Mouse (Mus musculus): ENCODE results near the gene Twf2. TPM values are rescaled to one million over a fixed set of nuclear protein-coding genes. Genes with fewer than 3 reads are reported as not detected.
A peak's percentile ranks its signal among the peaks of the same experiment; 100 is the strongest.

Gene Twf2
- total and polyA plus RNA-seq, 3 experiments: 120 to 186 (median 131) TPM

DNA sequence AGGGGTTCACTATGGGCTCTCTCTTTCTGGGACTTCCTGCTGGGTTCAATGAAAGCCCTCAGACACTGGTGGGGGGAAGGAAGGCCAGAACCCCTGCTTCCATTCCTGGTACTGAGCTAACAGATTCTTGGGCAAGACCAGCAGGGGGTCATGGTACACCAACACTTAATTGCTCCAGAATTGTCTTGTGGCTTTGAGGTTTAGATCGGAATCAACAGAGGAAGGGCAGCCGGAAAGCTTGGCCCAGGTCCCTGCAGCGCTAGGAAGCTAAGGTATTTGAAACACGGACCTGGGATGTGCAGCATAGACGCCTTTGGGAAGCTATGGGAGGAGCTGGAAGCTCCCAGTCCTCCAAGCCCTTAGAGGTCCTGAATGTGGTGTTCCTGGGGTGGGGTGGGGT, 56.1 kb downstream of the Twf2 start:
- Histone ChIP-seq H3K27me3 (replicated peaks) (peaks cover 3% of the 10 kb centered on the region), H3K4me3 (replicated peaks in 1 of 3; ENCODE audit: low read depth in 2 of 3, low read length in 2 of 3, poor library complexity in 1 of 3) (no peak overlapping the region), H3K4me2 (ENCODE audit: insufficient read depth, low read depth, poor library complexity, severe bottlenecking) (no peak overlapping the region), H3K27ac (ENCODE audit: insufficient read depth, low read depth) (no peak overlapping the region), H3K4me1 (ENCODE audit: control insufficient read depth in 1 of 2, insufficient read depth in 2 of 2) (peaks cover 17 to 21% of the 10 kb centered on the region in 2 experiments), H3K9me3 (replicated peaks; ENCODE audit: low read length) (no peaks in the 10 kb centered on the region), H3K79me2 (replicated peaks; ENCODE audit: control insufficient read depth, extremely low read depth, insufficient read depth, poor library complexity, severe bottlenecking) (no peaks in the 10 kb centered on the region), H3K36me3 (replicated peaks in 1 of 2; ENCODE audit: control insufficient read depth in 1 of 2, insufficient read depth in 1 of 2, low read length in 1 of 2) (no peaks in the 10 kb centered on the region), H3K9ac (ENCODE audit: insufficient read depth, low read depth) (no peak overlapping the region)
- dilution Hi-C loops (cut with MboI; ENCODE audit: extremely low pct_ligation_motif_present, extremely low pct_unique_long_range_greater_than_20kb, low sequenced_read_pairs): no loop called here
- in situ Hi-C loops (cut with MboI; ENCODE audit: low pct_ligation_motif_present, low pct_unique_long_range_greater_than_20kb, low sequenced_read_pairs): no loop called here
- DNase-seq (ENCODE audit: extremely low read depth): no peak
- TF ChIP-seq CTCF (conservative IDR thresholded peaks at IDR 0.05 in 1 of 2, IDR thresholded peaks at IDR 0.05 in 1 of 2; ENCODE audit: low read depth in 2 of 2, low read length in 2 of 2): no peak
- TF ChIP-seq CHD1 (IDR thresholded peaks at IDR 0.05; ENCODE audit: low read depth, low read length): no peak
- no peak for TF ChIP-seq MYC (IDR thresholded peaks at IDR 0.05; ENCODE audit: low read depth, low read length)
- TF ChIP-seq MEF2A (IDR thresholded peaks at IDR 0.05; ENCODE audit: borderline replicate concordance, low read depth, low read length): no peak
- no peak for TF ChIP-seq MAX (IDR thresholded peaks at IDR 0.05; ENCODE audit: low read length)
- no peak for TF ChIP-seq SIN3A (IDR thresholded peaks at IDR 0.05; ENCODE audit: low read length)
- no peak for TF ChIP-seq UBTF (IDR thresholded peaks at IDR 0.05; ENCODE audit: low read depth, low read length)
- no peak for TF ChIP-seq USF2 (conservative IDR thresholded peaks at IDR 0.05; ENCODE audit: low read depth, low read length)
- no peak for TF ChIP-seq POLR2A (IDR thresholded peaks at IDR 0.05; ENCODE audit: low read depth, low read length)
- no peak for TF ChIP-seq CHD2 (IDR thresholded peaks at IDR 0.05; ENCODE audit: low read length)
- TF ChIP-seq JUND (conservative IDR thresholded peaks at IDR 0.05; ENCODE audit: low read depth, low read length): no peak
- TF ChIP-seq E2F4 (IDR thresholded peaks at IDR 0.05; ENCODE audit: insufficient replicate concordance, low read depth, low read length): no peak
- TF ChIP-seq EP300 (IDR thresholded peaks at IDR 0.05; ENCODE audit: low read length): no peak
- no peak for TF ChIP-seq ZKSCAN1 (IDR thresholded peaks at IDR 0.05; ENCODE audit: borderline replicate concordance, low read depth, low read length)
- no peak for TF ChIP-seq ELF1 (IDR thresholded peaks at IDR 0.05; ENCODE audit: low read depth, low read length)
- TF ChIP-seq HCFC1 (IDR thresholded peaks at IDR 0.05; ENCODE audit: low read depth, low read length): no peak
- TF ChIP-seq BHLHE40 (IDR thresholded peaks at IDR 0.05; ENCODE audit: low read depth, low read length): no peak

DNA sequence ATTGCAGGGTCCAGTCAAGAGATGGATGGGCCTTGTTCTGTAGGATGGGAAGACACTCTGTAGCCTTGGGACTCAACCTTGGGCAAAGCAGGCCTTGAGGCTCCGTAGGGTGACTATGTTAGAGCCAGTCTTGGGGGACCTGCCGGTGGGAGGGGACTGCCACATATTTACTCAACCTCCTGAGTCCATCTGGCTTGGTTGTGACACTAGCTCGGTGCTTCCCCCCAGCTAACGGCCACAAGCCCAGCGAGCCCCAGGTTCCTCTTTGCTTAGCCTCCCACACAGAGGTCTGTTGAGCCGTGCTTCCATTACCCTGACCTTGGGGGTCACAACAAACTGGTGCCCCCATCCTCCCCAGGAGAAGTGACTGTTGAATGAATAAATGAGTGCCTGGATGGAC, 58.1 kb downstream of the Twf2 start:
- peaks cover 17 to 21% of the 10 kb centered on the region in 2 experiments for H3K4me1 ChIP-seq (ENCODE audit: control insufficient read depth in 1 of 2, insufficient read depth in 2 of 2)
- no peaks in the 10 kb centered on the region for H3K36me3 ChIP-seq (replicated peaks in 1 of 2; ENCODE audit: control insufficient read depth in 1 of 2, insufficient read depth in 1 of 2, low read length in 1 of 2)
- in situ Hi-C loops (cut with MboI; ENCODE audit: low pct_ligation_motif_present, low pct_unique_long_range_greater_than_20kb, low sequenced_read_pairs) (no loop called here), dilution Hi-C loops (cut with MboI; ENCODE audit: extremely low pct_ligation_motif_present, extremely low pct_unique_long_range_greater_than_20kb, low sequenced_read_pairs) (no loop called here)
- TF ChIP-seq ZNF384 (IDR thresholded peaks at IDR 0.05; ENCODE audit: low read depth, low read length) (no peak), CHD1 (IDR thresholded peaks at IDR 0.05; ENCODE audit: low read depth, low read length) (no peak), TBP (conservative IDR thresholded peaks at IDR 0.05; ENCODE audit: low read depth, low read length) (no peak), EP300 (IDR thresholded peaks at IDR 0.05; ENCODE audit: low read length) (0 out of 2 replicates have a peak, but pooled peaks have one; percentile 4), JUND (conservative IDR thresholded peaks at IDR 0.05; ENCODE audit: low read depth, low read length) (no peak), MXI1 (IDR thresholded peaks at IDR 0.05; ENCODE audit: low read depth, low read length) (no peak), TCF12 (IDR thresholded peaks at IDR 0.05; ENCODE audit: low read depth, low read length) (peak; percentile 13; the same call in 1 of the 2 replicates), CHD2 (IDR thresholded peaks at IDR 0.05; ENCODE audit: low read length) (no peak), MAZ (IDR thresholded peaks at IDR 0.05; ENCODE audit: low read depth, low read length) (0 out of 2 replicates have a peak, but pooled peaks have one; percentile 11), MYC (IDR thresholded peaks at IDR 0.05; ENCODE audit: low read depth, low read length) (no peak), HCFC1 (IDR thresholded peaks at IDR 0.05; ENCODE audit: low read depth, low read length) (no peak), SMC3 (IDR thresholded peaks at IDR 0.05; ENCODE audit: low read depth, low read length) (no peak)
- no peak overlapping the region for H3K9ac ChIP-seq (ENCODE audit: insufficient read depth, low read depth)
- no peaks in the 10 kb centered on the region for H3K79me2 ChIP-seq (replicated peaks; ENCODE audit: control insufficient read depth, extremely low read depth, insufficient read depth, poor library complexity, severe bottlenecking)
- no peak overlapping the region for H3K4me2 ChIP-seq (ENCODE audit: insufficient read depth, low read depth, poor library complexity, severe bottlenecking)
- peak overlapping the region; percentile 22; the same call in 1 of the 2 replicates for H3K27ac ChIP-seq (ENCODE audit: insufficient read depth, low read depth)
- H3K27me3 ChIP-seq (replicated peaks): peaks cover 6% of the 10 kb centered on the region
- no peaks in the 10 kb centered on the region for H3K9me3 ChIP-seq (replicated peaks; ENCODE audit: low read length)
- H3K4me3 ChIP-seq (replicated peaks in 1 of 3; ENCODE audit: low read depth in 2 of 3, low read length in 2 of 3, poor library complexity in 1 of 3): no peak overlapping the region
- peak; percentile 43 for DNase-seq (ENCODE audit: extremely low read depth)

All from CH12.LX (cell line).